Mouse (Mus musculus): ENCODE data around the gene Elp1. TPM values are rescaled to one million over a fixed set of nuclear protein-coding genes. Genes with fewer than 3 reads are reported as not detected.

Gene Elp1
- polyA plus RNA-seq, 1 experiment from 2014 or later = 60.4 TPM

DNA sequence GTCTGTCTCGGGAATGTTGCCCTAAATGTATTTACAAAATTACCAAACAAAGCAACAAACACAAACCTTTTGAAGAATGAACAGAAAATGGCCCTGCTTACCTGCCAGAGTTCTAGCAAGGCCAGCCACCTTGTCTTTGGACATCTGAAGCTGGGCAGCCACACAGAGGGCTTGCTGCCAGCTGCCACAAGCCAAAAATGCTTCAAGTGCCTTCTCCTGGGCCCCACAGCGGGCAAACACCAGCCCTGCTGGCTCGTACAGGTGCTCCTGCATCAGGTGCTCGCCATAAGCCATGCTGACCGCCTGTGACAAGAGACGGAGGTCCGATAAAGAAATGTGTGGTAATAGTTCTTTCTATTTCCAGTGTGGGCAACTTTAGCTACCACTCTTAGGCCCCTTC lies 33.2 kb downstream of the Elp1 start:
- no peak overlapping the region for H3K9ac ChIP-seq (replicated peaks)
- H3K4me3 ChIP-seq (replicated peaks) = no peak overlapping the region
- no peaks in the 10 kb centered on the region for H3K4me1 ChIP-seq
- ATAC-seq (ENCODE audit: low FRiP score) = no peak
- H3K36me3 ChIP-seq = peaks cover 94% of the 10 kb centered on the region
- H3K27ac ChIP-seq (replicated peaks) = no peak overlapping the region
- no peak overlapping the region for H3K4me2 ChIP-seq
- WGBS = 91% methylated on average over 7 of the region's 7 CpGs
- H3K9me3 ChIP-seq (replicated peaks) = no peaks in the 10 kb centered on the region
- H3K27me3 ChIP-seq (replicated peaks) = no peaks in the 10 kb centered on the region

DNA sequence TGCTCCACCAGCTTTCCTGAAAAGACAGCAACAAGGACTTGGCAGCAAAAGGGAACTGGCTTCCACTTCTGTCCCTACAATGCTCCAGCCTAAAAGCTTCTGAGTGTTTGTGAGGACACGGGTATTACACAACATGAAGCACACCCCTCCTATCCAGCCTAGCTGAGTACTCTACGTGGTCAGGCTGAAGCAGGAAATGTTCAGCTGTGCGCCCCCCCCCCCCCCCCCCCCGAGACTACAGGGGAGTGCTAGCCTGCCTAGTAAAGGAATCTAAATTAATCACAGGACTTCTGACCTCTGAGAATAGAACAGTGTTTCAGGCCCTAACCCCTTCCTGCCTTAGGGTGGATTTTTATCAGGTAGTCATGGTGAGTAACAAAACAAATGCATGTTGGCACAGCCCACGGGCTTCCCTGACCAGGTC lies 34.3 kb downstream of the Elp1 start:
- Histone ChIP-seq H3K27ac (replicated peaks) (no peak overlapping the region), H3K36me3 (peaks cover 89% of the 10 kb centered on the region), H3K4me3 (replicated peaks) (no peak overlapping the region), H3K9ac (replicated peaks) (no peak overlapping the region), H3K4me1 (no peaks in the 10 kb centered on the region), H3K9me3 (replicated peaks) (no peaks in the 10 kb centered on the region), H3K27me3 (replicated peaks) (no peaks in the 10 kb centered on the region), H3K4me2 (no peak overlapping the region)
- no peak for ATAC-seq (ENCODE audit: low FRiP score)
- WGBS = 79% methylated on average over 5 of the region's 5 CpGs

DNA sequence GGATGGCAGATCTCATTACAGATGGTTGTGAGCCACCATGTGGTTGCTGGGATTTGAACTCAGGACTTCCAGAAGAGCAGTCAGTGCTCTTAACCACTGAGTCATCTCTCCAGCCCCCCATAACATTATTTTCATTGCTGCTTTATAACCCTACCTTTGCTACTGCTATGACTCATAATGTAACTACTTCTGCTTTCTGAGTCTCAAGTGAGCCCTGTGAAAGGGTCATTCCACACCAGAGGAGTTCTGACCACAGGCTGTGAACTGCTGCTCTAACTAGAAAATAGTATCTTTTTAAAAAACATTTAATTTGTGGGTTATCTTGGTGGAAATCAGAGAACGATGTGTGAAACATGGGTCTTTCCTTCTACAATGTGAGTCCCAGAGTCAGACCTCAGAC lies 44.4 kb downstream of the Elp1 start:
- Histone ChIP-seq H3K4me3 (replicated peaks) (no peak overlapping the region), H3K27ac (replicated peaks) (no peak overlapping the region), H3K36me3 (peaks cover 95% of the 10 kb centered on the region), H3K4me1 (no peaks in the 10 kb centered on the region), H3K9me3 (replicated peaks) (no peaks in the 10 kb centered on the region), H3K4me2 (no peak overlapping the region), H3K27me3 (replicated peaks) (no peaks in the 10 kb centered on the region), H3K9ac (replicated peaks) (no peak overlapping the region)
- no peak for ATAC-seq (ENCODE audit: low FRiP score)
- WGBS = 96% methylated on average over 1 of the region's 1 CpGs

DNA sequence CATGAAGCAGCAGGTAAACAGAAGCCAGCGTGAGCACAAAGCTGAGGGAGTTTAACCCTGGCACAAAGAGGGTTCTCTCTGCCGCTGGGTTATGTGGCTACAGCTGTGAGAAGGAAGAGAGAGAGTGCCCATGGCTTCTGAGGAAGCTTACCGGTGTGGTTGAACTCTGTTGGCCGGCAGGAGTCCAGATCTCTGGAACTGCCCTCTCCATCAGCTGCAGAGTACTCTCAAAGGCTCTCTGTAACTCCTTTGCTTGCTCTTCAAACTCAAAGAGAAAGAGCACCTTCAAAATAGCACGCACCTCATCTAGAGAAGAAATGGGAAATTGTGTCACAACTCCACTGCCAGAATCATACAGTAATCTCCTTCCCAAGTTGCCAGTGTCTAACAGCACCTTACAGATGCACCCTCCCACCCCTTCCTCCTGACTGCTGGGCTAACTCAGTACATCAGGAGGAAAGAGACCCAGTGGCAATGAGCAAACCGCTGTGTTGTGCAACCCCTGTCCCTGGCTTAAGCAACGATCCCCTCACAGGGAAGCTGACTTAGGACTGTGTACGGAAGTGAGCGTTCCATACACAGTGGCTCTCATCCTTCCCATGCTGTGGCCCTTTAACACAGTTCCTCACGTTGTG lies 45.0 kb downstream of the Elp1 start:
- 96% methylated on average over 10 of the region's 10 CpGs for WGBS
- Histone ChIP-seq H3K36me3 (peaks cover 90% of the 10 kb centered on the region), H3K9ac (replicated peaks) (no peak overlapping the region), H3K4me2 (no peak overlapping the region), H3K27ac (replicated peaks) (no peak overlapping the region), H3K4me1 (no peaks in the 10 kb centered on the region), H3K9me3 (replicated peaks) (no peaks in the 10 kb centered on the region), H3K27me3 (replicated peaks) (no peaks in the 10 kb centered on the region), H3K4me3 (replicated peaks) (no peak overlapping the region)
- no peak for ATAC-seq (ENCODE audit: low FRiP score)

DNA sequence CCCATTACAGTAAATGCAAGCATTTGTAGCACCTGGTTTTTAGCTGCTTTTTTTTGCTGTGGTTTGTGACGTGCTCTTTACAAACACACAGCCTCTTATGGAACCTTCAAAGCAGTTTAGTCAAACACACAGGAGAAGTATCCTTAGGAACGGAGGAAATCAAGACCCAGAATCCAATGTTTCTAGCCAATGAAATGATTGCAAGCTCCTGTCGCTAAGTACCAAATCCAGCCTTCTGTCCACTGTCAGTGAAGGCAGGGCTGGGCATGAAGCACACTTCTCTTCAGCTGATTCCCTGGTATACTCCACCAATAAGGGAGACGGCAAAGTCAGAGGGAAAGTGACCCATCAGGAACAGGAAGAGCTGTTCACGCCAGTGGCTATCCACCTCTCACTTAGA lies 46.1 kb downstream of the Elp1 start:
- Histone ChIP-seq H3K27ac (replicated peaks) (no peak overlapping the region), H3K27me3 (replicated peaks) (no peaks in the 10 kb centered on the region), H3K9ac (replicated peaks) (no peak overlapping the region), H3K4me3 (replicated peaks) (no peak overlapping the region), H3K9me3 (replicated peaks) (no peaks in the 10 kb centered on the region), H3K4me2 (no peak overlapping the region), H3K36me3 (peaks cover 90% of the 10 kb centered on the region), H3K4me1 (no peaks in the 10 kb centered on the region)
- 91% methylated on average over 5 of the region's 5 CpGs for WGBS
- no peak for ATAC-seq (ENCODE audit: low FRiP score)

DNA sequence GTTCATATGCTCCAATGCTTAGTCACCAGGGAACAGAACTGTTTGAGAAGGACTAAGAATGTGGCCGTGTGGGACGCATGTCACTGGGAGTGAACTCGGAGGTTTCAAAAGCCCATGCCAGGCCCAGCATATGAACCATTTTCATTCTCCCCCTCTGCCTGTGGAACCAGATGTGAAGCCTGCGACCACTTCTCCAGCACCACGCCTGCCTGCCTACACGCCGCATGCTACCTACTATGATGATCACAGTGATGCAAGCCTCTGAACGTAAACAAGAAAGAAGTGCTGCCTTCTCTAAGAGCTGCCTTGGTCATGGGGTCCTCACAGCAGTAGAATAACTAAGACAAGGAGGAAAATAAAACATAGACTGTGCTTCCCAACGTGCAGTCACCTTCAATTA lies 54.7 kb downstream of the Elp1 start:
- Histone ChIP-seq H3K36me3 (peaks cover 59% of the 10 kb centered on the region), H3K9me3 (replicated peaks) (no peaks in the 10 kb centered on the region), H3K27ac (replicated peaks) (no peak overlapping the region), H3K4me3 (replicated peaks) (no peak overlapping the region), H3K4me1 (no peaks in the 10 kb centered on the region), H3K27me3 (replicated peaks) (no peaks in the 10 kb centered on the region), H3K9ac (replicated peaks) (no peak overlapping the region), H3K4me2 (no peak overlapping the region)
- 95% methylated on average over 9 of the region's 9 CpGs for WGBS
- ATAC-seq (ENCODE audit: low FRiP score) = no peak

DNA sequence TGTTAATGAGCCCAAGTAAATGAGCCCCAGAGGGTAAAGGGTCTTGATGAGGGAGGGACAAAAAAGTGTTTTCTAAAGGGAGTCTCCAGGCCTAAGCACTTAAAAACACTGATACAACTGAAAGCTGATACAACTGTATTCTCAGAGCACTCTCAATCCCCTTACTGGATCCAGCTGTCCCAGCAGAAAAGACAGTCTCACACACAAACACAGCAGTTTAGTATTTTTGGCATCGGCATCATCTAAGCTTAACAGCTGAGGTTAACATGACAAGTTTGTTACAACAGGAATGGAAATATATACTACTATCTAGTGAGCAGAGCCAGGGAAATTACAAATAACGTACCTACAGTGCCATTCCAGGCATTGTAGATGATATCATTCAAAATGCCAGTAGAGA lies 55.8 kb downstream of the Elp1 start:
- no peak for ATAC-seq (ENCODE audit: low FRiP score)
- Histone ChIP-seq H3K27ac (replicated peaks) (no peak overlapping the region), H3K27me3 (replicated peaks) (no peaks in the 10 kb centered on the region), H3K9ac (replicated peaks) (no peak overlapping the region), H3K4me1 (no peaks in the 10 kb centered on the region), H3K4me2 (no peak overlapping the region), H3K4me3 (replicated peaks) (no peak overlapping the region), H3K9me3 (replicated peaks) (no peaks in the 10 kb centered on the region), H3K36me3 (peaks cover 50% of the 10 kb centered on the region)
- WGBS = 93% methylated on average over 2 of the region's 2 CpGs

DNA sequence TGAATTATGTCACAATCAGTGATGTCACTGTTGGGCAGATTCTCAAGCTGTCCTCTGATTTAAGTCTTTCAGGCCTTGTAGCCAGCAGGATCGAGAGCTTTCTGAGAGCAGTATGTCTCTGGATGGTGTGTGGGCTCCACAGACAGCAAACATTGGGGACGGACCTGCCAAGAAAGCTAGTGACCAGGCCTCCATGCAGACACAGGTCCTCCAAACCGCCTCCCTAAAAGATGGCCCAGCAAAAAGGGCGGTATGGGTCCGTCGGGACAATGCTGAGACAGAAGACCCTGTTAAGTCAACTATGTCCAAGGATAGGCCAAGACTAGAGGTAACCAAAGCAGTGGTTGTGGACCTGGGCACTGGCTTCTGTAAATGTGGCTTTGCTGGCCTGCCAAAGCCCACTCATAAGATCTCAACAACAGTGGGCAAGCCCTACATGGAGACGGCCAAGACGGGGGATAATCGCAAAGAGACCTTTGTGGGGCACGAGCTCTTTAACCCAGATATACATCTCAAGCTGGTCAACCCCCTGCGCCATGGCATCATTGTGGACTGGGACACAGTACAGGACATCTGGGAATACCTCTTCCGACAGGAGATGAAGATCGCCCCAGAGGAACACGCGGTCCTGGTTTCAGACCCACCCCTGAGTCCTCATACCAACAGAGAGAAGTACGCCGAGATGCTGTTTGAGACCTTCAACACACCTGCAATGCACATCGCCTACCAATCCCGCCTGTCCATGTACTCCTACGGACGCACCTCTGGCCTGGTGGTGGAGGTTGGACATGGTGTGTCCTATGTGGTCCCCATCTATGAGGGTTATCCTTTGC lies 58.6 kb downstream of the Elp1 start, which contains the start of gene Actl7a:
Gene Actl7a (plus strand): TSS at position 51 of the 833 bp plus-strand sequence.
- H3K27me3 ChIP-seq (replicated peaks) = no peaks in the 10 kb centered on the region
- H3K4me2 ChIP-seq = no peak within 1 kb of the TSS
- H3K4me1 ChIP-seq = no peaks in the 10 kb centered on the region
- 97% methylated on average over 21 of the region's 21 CpGs for WGBS
- H3K9ac ChIP-seq (replicated peaks) = no peak within 1 kb of the TSS
- H3K9me3 ChIP-seq (replicated peaks) = no peaks in the 10 kb centered on the region
- peaks cover 26% of the 10 kb centered on the region for H3K36me3 ChIP-seq
- no peak for ATAC-seq (ENCODE audit: low FRiP score)
- no peak within 1 kb of the TSS for H3K4me3 ChIP-seq (replicated peaks)
- no peak within 1 kb of the TSS for H3K27ac ChIP-seq (replicated peaks)

DNA sequence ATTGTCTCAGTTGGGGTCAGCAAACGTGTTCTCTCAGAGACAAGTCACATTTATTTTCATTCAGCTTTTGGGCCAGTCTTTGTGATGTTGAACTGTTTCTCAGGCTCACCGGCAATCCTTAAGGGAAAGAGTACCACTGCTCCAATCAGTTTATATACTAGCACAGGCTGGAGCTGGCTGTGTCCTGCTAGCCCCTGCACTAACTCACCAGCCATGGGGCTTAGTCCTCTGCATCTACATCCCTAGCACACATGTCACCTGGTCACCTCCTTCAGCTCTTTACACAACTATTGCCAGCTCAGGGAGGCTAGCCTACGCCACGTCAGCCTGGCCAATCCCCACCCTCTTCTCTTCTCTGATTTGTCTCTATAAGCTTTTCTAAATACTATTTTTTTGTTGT lies 59.4 kb downstream of the Elp1 start:
- no peak for ATAC-seq (ENCODE audit: low FRiP score)
- WGBS = 92% methylated on average over 4 of the region's 4 CpGs
- no peak overlapping the region for H3K27ac ChIP-seq (replicated peaks)
- H3K9me3 ChIP-seq (replicated peaks) = no peaks in the 10 kb centered on the region
- no peak overlapping the region for H3K4me2 ChIP-seq
- H3K9ac ChIP-seq (replicated peaks) = no peak overlapping the region
- H3K4me1 ChIP-seq = no peaks in the 10 kb centered on the region
- H3K27me3 ChIP-seq (replicated peaks) = no peaks in the 10 kb centered on the region
- H3K36me3 ChIP-seq = peaks cover 24% of the 10 kb centered on the region
- H3K4me3 ChIP-seq (replicated peaks) = no peak overlapping the region

DNA sequence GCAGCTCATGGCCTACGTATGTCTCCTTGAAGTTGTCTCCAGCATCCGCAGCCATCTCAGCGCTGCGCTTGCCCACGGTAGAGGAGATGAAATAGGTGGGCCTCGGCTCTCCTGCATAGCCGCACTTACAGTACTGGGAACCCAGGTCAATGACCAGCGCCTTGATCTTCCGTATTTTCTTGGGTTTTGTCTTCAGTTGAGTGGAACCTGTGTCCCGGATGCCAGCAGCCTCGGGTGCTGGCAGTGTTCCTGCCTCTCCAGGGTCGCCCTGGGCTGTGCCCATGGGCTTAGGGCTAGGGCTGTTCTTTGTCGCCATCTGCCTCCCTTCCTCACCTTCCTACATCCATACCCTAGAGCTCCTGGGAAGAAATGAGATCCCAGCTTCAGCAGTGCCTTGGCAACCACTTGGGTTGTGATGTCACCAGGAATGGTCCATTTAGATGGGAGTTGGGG lies 61.1 kb downstream of the Elp1 start, which contains the start of gene Actl7b:
Gene Actl7b (minus strand): TSS at position 403 of the 453 bp plus-strand sequence.
- WGBS = 97% methylated on average over 13 of the region's 13 CpGs
- Histone ChIP-seq H3K27ac (replicated peaks) (no peak within 1 kb of the TSS), H3K4me2 (no peak within 1 kb of the TSS), H3K4me3 (replicated peaks) (no peak within 1 kb of the TSS), H3K27me3 (replicated peaks) (no peaks in the 10 kb centered on the region), H3K9ac (replicated peaks) (no peak within 1 kb of the TSS), H3K4me1 (no peaks in the 10 kb centered on the region), H3K9me3 (replicated peaks) (no peaks in the 10 kb centered on the region), H3K36me3 (peaks cover 18% of the 10 kb centered on the region)
- no peak for ATAC-seq (ENCODE audit: low FRiP score)

DNA sequence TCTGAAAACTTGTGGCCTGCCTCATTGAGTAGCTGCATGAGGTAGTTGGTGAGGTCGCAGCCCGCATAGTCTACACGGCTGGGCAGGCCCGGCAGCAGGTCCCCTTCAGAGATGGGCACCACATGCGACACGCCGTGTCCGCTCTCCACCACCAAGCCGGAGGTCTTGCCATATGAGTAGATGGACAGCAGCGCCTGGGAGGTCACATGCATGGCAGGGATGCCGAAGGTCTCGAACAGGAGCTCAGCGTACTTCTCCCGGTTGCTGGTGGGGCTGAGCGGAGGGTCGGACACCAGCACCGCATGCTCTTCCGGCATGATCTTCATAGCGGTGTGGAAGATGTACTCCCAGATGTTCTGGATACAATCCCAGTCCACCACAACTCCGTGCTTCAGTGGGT lies 61.5 kb downstream of the Elp1 start:
- ATAC-seq (ENCODE audit: low FRiP score) = no peak
- no peak overlapping the region for H3K4me2 ChIP-seq
- H3K9me3 ChIP-seq (replicated peaks) = no peaks in the 10 kb centered on the region
- peaks cover 16% of the 10 kb centered on the region for H3K36me3 ChIP-seq
- 98% methylated on average over 20 of the region's 20 CpGs for WGBS
- no peak overlapping the region for H3K9ac ChIP-seq (replicated peaks)
- H3K27ac ChIP-seq (replicated peaks) = no peak overlapping the region
- no peaks in the 10 kb centered on the region for H3K4me1 ChIP-seq
- H3K27me3 ChIP-seq (replicated peaks) = no peaks in the 10 kb centered on the region
- H3K4me3 ChIP-seq (replicated peaks) = no peak overlapping the region

DNA sequence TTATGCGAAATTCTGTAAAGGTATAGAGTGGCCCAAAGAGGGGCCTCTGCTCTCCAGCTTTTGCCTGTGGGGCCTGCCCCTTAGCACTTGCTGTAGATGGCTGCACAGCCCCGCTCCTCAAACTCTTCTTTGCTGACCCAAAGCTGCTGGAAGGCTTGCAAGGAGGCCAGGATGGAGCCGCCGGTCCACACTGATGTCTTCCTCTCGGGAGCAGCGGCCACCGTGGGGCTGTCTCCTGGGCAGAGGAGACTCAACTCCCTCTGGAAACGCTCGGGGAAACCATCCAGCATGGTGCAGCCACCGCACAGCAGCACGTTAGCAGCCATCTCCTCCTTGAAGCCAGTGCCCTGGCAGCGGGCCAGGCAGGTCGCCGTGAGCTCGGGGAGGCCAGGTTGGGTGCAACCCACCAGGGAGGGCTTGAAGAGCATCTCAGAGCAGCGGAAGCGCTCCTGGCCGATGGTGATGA lies 62.1 kb downstream of the Elp1 start, which contains the start of gene Gm26657:
Gene Gm26657 (plus strand): TSS at position 51 of the 466 bp plus-strand sequence.
- WGBS = 89% methylated on average over 18 of the region's 18 CpGs
- no peaks in the 10 kb centered on the region for H3K9me3 ChIP-seq (replicated peaks)
- ATAC-seq (ENCODE audit: low FRiP score) = no peak
- no peaks in the 10 kb centered on the region for H3K4me1 ChIP-seq
- H3K27ac ChIP-seq (replicated peaks) = no peak within 1 kb of the TSS
- H3K4me2 ChIP-seq = no peak within 1 kb of the TSS
- H3K27me3 ChIP-seq (replicated peaks) = no peaks in the 10 kb centered on the region
- H3K36me3 ChIP-seq = peaks cover 12% of the 10 kb centered on the region; the same call in 1 of the 2 replicates
- H3K9ac ChIP-seq (replicated peaks) = no peak within 1 kb of the TSS
- no peak within 1 kb of the TSS for H3K4me3 ChIP-seq (replicated peaks)

Measured in neural tube, embryonic 15.5 days (tissue).